Mouse (Mus musculus): ENCODE results near the gene Myo18a. TPM values are rescaled to one million over a fixed set of nuclear protein-coding genes. Genes with fewer than 3 reads are reported as not detected.

Myo18a gene
- total and polyA plus RNA-seq, 3 experiments, result 50.4 to 75.6 (median 66.5) TPM

GRCm38 (mm10) chr11:77837856-77838255 lies 74.8 kb downstream of the Myo18a start:
- no peak for DNase-seq

DNA sequence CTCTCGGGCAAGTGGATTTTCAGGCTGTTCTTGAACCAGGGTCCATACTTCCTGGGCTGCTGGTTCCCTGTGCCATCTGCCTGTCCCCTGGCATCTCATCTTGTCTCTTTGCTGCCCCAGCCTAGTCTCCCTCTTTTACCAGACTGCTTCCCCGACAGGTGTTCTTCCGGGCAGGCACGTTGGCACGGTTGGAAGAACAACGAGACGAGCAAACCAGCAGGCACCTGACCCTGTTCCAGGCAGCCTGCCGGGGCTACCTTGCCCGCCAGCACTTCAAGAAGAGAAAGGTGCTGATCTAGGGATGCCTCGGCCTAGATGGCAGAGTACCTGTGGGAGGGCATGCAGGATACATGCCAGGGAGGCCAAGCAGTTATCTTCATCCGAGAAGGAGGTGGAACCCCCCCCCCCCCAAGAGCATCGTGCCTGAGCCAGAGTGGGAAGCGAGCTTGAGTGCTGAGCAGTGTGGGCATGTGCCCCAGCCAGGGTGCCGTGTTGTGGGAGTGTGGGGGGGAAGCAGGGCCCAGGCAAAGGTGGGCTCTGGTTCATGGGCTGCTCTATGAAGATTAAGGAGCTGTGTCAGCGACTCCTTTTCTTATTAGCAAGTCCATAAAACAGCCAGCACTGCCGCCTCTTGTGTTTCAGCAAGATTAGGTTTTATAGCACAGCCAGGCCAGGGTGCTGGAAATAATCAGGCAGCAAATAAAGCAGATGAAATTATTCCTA lies 77.6 kb downstream of the Myo18a start:
- DNase-seq, result no peak

GRCm38 (mm10) chr11:77843068-77843905 lies 80.2 kb downstream of the Myo18a start:
- no peak for DNase-seq

DNA sequence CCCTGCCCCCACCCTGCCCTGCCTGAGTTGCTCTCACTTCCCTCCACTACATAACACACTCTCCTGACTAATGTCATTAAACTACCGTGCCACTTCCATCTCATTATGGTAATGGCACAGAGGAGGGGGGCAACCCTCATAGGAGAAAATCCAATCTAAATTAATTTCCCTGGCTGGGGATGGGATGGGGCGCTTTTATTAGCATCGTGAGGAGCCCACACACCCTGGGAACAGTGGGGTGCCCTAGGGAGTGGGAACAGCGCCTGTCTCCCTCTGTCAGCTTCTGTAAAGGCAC lies 80.8 kb downstream of the Myo18a start:
- DNase-seq, result no peak

GRCm38 (mm10) chr11:77847599-77848128 lies 84.6 kb downstream of the Myo18a start:
- DNase-seq, result no peak

GRCm38 (mm10) chr11:77848131-77848530 lies 85.1 kb downstream of the Myo18a start:
- no peak for DNase-seq

GRCm38 (mm10) chr11:77849151-77849550 lies 86.1 kb downstream of the Myo18a start:
- DNase-seq, result no peak

DNA sequence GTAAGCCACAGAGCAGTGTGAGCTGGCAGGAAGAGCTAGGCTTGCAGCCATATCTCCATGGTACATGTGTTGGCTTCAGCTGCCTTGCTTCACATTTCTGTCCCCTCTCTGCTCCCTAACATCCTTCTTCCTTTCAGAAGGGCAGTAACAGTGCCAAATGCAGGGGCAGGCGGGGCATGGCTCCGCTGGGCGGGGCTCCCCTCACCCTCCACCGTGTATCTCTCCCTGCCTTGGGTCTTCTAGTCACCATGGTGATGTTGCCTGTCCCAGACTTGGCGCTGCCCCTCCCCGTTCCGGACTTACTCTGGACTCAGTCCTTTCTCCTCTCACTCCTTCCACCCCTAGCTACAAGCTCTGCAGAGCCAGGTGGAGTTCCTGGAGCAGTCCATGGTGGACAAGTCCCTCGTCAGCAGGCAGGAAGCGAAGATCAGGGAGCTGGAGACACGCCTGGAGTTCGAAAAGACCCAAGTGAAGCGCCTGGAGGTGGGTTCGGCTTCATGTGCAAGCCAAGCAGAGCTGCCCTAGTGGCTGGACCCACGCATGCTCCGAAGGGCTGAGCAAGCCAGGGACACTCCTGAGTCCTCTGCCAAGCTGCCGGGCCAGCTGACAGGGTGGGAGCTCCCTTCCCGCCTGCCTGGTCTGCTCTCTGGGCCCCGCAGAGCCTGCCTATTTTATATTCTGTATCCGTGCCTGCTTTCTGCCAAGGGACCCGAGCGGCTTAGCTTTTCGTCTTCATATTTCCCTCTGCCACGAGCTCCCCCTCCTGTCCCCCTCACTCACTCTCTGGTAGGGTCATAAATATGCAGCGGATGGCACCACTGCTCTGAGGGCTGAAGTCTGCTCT lies 87.6 kb downstream of the Myo18a start:
- DNase-seq, result no peak

DNA sequence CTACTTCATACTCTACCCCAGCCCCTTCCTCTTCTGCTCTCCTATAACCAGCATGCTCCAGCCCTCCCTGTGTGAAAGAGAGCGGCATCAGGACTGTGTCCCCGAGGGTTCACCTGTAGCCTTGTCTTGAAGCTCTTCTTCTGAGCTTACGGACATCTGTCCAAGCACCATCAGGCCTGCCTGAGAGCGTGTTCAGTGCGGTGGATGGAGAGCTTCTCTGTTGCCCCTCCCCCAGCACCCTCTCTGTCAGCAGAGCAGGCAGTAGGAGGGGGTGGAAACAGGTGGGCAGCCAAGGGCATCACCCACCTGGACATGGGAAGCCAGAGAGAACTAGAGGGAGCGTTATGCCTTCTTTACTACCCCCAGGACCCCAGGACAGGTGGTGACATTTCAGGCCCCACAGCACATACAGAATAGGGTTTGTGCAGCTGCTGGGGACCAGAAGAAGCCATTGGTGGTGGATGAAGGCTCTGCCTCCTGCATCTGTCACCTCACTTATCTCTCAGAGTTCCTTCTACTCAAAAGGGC lies 88.5 kb downstream of the Myo18a start:
- DNase-seq, result no peak

DNA sequence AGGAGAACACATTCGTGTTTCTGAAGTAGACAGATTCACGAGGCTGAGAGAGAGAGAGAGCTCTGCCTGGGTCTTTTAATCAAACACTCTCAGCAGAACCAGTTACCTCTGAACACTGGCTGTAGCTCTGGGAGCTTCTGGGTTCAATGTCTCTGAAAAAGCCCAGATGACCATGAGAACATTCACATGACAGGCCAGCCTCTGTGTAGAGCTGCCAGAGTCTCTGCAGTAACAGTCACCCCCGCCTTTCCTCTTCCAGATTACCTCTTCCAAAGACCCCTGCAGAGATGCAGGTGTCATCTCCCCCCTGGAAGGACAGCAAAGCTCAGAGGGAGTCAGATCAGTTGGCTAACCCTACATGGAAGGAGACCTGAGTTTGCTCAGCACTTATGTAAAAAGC lies 89.1 kb downstream of the Myo18a start:
- DNase-seq, result no peak

GRCm38 (mm10) chr11:77852941-77853668 lies 90.1 kb downstream of the Myo18a start:
- DNase-seq, result no peak

GRCm38 (mm10) chr11:77854641-77855040 lies 91.6 kb downstream of the Myo18a start:
- no peak for DNase-seq

GRCm38 (mm10) chr11:77855396-77855795 lies 92.3 kb downstream of the Myo18a start:
- DNase-seq, result no peak

DNA sequence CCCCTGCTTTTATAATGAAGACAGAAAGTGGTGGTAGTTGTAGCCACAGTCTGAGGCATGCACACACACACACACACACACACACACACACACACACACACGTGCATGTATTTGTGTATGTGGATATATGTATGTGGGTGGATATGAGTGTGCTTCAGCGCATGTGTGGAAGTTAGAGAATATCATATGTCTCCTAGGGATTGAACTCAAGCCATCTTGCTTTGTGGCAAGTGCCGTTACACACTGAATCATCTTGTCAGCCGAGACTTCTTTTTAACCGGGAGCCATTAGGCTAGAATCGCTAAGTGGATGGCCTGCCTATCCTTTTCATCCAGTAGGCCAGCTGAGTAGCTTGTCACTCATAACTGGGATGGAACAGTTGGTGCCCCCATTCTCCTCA lies 94.0 kb downstream of the Myo18a start:
- DNase-seq, result no peak

GRCm38 (mm10) chr11:77858589-77858988 lies 95.5 kb downstream of the Myo18a start:
- DNase-seq, result no peak

GRCm38 (mm10) chr11:77860947-77861346 lies 97.9 kb downstream of the Myo18a start:
- no peak for DNase-seq

GRCm38 (mm10) chr11:77862887-77863286 lies 99.8 kb downstream of the Myo18a start:
- DNase-seq, result no peak

GRCm38 (mm10) chr11:77864771-77865170 lies 101.7 kb downstream of the Myo18a start:
- no peak for DNase-seq

GRCm38 (mm10) chr11:77867419-77868083 lies 104.5 kb downstream of the Myo18a start:
- DNase-seq, result no peak

- DNase-seq, result no peak
Measured at GRCm38 (mm10) chr11:77871436-77871835, 108.4 kb downstream of the Myo18a start.

DNA sequence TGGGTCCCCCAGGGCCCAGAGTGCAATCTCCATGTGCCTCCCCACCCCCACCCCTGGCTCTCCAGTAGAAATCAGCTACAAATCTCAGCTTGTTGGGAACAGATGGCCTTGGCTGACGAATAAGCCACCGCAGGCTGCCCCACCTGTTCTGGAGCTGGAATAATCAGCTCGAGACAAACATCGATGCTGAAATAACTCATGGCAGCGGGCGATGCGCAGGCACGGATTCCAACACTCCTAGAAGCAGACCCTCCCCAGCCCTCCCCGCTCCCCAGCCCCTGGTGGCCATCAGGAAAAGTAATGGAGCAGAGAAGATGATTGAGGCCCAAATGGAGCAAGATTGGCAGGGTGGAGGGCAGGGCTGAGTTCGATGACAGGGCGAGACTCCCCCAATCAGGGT lies 109.2 kb downstream of the Myo18a start:
- DNase-seq, result no peak
